Mouse (Mus musculus) kidney, postnatal 25 days (tissue): ENCODE measurements around the gene Dao.

Source experiments
- DNase-seq, 2 experiments: peaks; one replicate each; pipeline ENCODE4 v3.0.0; 2021; ENCODE audit warnings: mixed read lengths in 2 of 2

Gene Dao

DNA sequence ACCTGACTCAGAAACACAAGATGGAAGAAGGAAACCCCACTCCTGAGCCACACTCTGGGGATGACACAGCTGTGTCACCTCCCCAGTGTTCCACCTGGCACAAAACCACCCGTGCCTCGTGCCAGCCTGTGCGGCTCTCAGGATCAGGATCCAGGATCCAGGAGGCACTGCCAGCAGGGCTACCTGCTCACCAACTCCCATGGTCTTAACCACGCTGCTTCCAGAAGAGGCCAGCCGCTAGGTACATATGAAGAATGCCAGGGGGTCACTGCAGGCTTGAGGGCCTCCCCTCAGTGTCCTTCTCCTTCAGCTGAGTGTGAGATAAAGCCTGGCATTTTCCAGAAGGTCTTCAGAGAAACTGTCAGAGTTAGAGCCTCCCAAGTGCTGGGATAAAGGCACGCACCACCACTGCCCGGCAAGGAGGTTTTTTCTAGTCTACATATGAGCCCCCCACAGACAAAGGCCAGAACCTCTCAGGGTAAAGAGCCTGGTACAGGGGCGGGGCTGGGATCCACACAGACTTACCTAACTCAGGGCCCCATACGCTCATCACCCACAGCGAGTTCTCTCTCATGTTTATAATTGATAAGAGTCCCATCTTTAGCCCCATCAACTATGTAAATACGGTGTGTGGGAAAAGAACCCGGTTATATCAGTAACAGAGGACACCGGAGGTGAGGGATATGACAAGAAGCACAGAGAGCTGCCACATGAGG is 19.3 kb upstream of the Dao start:
- DNase-seq, result no peak

DNA sequence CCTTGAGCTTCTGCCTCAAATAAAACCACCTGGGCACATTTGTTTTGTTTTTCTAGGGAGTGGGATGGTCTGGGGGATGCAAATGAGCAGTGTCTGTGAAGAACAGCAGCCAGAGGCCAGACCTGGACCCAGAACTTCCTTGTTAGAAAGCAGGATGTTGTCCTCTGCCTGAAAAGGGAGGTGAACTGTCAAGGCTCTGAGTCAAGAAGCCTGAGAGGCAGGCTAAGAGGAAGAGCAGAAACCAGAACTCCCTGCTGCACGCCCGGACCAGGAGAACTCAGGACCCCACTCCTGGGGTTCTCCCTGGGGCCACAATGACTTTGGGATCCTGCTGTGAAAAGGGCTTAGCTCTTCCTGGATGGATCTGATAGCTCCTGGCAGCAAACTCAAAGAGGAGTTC is 17.8 kb upstream of the Dao start:
- DNase-seq, result no peak

DNA sequence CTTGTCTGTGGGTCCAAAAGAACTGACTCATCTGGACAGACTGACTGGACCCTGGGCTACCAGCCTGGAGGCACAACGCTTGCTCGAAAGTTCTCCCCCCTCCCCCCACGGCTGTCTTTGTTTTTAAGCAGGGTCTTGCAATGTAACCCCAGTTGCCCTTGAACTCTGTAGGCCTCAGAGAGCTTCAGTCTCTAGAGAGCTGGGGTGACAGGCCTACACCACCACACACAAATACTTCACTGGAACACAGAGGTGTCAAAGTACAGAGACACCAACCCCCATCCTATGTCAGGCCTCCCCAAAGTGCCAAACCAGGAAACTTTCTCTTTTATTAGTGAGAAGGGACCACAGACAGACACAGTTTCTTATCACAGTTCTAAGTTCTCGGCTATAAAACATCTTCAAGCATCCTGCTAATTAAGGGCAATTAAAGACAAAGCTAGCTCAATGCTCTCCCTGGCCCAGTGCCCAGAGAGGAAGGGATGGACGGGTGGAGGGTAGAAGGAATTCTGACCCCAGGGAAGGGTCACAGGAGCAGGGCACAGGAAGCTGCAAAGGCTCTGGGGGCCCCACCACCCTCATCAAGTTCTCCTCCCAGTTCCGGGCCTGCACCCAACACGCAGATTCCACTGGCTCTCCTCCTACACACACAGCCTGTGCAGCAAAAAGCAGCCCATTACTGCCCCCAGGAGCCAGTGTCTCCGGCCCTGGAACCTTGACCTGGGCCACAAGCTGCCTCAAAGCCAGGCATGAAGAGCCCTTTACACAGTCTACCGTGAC is 17.1 kb upstream of the Dao start:
- DNase-seq, result peak; percentile 89 to 93

DNA sequence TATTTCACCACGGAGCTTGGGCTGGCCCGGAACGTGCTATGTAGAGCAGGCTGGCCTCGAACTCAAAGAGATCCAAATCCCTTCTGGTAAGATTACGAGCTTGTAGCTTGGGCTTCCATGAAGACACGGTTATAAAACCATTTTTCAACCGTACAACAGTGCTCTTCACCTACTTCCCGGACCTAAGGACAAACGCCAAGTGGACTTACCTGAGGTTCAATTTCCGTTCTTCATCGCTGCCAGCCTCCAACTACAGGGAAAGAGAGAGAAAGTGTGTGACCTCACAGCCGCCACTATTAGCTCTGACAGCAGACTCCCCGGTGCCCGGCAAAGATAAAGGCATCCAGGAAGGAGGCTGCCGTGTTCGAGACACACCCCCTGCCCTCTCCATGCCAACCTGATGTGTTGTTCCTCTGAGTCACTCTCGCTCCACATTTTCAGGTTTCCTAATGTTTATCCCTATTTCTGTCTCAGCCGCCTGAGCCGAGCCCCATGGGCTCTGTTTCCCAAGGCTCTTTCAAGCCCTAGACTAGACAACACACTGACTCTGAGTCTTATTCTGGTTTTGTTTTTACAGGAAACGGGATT is 14.0 kb upstream of the Dao start:
- no peak for DNase-seq

DNA sequence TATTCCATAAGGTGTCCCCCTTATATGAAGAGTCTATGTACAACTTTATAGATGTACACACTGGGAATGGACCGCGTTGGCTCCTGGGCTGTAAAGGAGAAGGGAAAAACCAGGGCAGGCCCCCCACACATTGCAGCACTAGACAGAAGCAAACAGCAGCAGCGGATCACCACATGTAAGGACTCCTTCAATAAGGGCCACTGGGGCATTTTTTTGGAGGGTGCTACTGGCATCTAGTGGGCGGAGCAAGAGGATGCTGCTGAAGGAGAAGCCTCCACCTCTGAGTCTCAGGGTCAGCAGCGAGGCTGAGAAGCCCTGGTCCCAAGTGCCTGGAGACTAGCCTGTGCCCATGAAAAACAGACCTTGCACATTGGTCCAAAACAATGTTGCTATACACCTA is 12.9 kb upstream of the Dao start:
- DNase-seq, result no peak

DNA sequence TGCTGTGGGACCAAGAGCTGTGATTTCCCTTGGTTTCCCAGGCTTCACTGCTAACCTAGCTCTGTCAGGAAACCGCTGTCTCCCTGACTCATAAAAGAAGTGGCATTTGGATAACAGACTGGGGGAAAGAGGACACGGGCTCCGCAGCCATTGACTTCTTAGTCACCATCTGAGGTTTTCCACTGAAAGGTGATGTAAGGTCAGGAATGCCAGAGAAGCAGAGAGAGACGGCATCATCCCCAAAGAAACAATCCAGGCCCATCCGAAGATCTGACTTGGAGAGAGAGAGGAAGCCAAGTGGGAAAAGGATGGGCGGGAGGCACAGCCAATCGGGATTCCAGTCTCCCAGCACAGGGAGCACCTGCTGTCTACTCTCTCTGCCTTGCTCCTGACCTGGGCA is 12.4 kb upstream of the Dao start:
- DNase-seq, result no peak

DNA sequence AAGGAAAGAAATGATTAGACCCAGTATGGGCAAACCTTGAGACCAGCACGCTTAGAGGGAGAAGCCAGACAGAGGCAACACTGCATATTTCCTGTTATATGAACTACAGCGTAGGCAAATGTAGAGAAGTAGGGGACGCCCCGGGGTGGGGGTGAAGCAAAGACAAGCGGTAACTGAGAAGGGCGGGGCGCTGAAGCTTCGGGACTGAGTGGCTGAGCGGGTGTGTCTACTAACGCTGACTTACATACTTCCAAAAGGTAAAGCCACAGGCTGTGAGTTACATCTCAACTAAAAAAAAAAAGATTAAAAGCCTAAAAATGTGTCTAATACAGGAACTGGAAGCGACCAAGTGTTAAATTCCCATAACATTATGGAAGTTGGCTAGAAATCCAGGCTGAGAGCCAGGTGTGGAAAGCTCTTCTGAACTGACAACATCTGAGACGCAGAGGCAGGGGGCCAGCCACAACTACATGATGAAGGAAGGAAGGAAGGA is 11.1 kb upstream of the Dao start:
- DNase-seq, result peak; percentile 57 to 65

DNA sequence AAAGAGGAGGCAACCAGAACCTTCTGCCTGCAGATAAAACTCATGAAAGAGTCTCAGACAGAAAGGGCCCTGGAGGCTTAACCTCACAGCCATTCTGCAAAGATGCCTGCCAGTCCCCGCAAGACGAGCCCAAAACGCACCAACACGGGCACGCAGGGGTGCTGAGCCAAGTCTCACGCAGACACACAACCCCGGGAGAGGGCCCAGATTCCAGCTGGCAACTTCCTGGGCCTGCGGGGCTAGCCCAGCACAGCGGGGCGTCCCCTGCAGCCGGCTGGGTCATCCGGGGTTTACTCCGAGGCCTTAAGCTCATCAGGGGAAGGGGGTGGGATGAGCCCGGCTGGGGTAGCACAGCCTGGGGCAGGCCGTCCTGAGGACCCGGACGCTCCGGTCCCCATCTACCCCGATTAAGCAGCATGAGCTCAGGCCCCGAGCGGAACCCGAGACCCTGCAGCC is 10.4 kb upstream of the Dao start:
- DNase-seq, result peak in 1 of 2 experiments; percentile 73

DNA sequence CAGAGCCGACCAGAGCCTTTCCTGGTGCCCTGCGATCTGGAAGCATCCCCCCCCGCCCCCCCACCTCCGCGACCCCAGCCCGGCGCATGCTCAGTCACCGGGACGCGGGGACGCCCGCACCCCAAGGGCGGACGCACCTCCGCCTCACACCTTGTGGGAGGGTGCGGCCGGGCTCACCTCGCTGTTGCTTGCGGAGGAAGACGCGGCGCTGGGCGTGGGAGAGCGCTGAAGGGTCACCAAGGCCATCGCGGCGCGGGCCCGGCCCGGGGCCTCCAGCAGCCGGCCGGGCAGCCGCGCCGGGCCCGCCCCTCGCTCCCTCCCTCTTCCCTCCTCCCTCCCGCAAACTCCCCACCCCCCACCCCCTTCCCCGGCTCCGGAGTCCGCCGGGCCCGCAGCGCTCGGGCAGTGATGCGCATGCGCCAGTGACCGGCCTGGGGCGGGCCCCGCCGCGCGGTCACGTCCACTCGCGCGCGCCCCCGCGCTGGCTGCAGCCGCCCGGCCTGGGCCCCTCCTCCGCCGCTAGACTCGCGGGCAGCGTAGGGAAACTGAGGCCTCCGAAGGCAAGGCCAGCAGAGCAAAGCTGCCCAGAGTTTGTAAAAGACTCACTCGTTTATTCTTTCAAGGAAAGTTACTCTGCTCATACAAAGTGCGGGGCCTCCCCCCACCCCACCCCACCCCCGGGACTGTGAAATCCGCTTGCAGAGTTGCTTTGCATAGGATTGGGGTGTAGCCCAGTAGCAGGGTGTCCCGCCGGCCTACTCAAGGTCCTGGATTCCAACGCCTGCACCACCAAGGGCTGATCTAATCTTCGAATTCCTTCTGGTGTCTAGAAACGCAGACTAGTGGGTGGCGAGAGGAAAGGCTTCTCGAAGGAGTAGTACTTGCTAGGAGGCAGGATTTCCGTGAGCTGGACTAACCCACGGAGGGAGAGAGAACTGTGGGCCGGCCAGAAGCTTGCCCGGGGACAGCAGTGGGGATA is 9.7 kb upstream of the Dao start, which contains the start of gene Ssh1:
TSS of gene Ssh1 (minus strand) at position 408 of the 979 bp plus-strand sequence.
- DNase-seq, result peak; percentile 90 to 95

DNA sequence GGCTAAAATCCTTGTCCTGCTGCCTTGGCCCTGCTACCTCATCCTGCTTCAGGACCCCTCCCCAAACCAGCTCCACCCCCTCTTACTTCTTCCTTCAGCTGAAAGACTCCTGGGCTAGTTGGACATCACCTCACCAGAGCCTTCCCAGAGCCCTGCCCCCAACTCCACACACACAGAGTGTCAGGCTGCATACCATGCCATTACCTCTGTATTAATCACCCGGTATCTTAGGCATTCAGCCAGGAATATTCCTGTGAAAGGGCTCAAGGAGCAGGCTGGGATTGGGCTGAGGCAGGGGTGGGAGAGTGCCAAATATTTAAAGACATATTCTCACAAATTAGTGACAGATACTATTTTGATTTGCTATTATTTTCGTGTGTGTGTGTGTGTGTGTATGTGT is 7.0 kb upstream of the Dao start:
- DNase-seq, result peak; percentile 37 to 63

DNA sequence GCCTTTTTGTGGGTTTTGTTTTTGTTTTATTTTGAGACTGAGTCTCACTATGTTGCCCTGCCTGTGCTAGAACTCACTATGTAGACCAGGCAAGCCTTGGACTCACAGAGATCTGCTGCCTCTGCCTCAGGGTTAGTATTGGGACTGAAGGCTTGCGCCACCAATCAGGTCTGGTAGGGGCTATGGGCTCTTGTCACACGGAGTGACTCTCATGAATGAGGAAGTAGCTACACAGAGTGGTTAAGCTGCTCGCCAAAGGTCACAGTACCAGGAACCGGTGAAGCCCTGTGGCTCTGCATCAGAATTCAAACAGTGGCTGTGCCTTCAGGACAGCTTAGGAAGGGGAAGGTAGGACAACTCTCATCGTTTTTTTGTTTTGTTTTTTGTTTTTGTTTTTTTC is 4.1 kb upstream of the Dao start:
- peak; percentile 45 to 72 for DNase-seq

DNA sequence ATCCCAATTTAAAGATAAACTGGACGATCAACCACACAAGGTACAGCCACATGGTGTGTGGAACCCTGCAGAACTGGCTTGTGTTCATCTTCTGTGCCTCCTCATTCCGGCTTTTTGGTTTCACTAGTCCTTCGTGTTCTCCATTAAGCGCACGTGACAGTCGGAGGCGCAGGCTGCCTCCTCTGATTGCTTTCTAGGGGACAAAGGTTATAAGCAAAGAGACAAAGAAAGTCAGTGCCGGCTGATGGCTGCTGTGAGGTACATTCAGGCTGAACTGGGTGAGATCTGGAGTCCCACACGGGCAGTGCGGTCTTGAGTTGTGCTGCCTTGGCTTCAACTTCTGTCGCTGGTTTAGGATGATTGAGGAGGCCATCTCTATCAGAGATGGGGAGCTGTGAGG is 1.1 kb downstream of the Dao start:
- peak; percentile 71 to 83 for DNase-seq

DNA sequence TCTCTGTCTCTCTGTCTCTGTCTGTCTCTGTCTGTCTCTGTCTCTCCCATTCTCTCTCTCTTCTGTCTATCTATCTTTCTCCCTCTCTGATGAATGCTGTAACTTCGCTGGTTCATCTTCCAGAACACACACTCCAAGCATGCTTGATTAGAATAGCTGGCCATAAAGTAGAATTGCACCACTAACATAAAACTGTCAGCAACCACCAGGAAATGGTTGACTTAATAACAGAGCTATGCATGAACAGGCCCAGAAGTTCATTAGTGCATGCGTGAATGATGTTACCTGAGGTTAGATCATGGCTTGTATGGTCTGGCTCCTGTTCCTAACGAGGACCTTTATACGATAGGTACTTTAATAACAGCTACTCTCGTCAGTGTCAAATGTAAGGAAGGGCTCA is 1.6 kb downstream of the Dao start:
- no peak for DNase-seq

DNA sequence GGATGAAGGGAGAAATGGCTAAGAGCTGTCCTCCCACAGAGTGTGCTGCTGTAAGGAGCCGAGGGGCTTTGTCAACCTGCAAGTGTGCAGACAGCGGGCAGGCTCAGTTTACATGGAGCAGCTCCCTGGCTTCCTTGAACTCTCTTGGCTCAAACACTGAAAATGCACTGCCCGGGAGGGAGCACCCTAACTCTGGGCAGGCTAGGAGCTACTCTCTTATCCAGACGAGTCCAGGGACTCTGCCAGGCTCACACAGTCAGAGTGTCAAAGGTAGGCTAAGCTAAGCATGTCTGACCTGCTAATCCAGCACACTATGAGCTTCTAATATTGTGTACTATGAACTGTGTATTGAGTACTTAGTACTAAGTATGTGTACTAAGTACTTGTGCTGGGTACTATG is 3.5 kb downstream of the Dao start:
- peak in 1 of 2 experiments; percentile 50 for DNase-seq

DNA sequence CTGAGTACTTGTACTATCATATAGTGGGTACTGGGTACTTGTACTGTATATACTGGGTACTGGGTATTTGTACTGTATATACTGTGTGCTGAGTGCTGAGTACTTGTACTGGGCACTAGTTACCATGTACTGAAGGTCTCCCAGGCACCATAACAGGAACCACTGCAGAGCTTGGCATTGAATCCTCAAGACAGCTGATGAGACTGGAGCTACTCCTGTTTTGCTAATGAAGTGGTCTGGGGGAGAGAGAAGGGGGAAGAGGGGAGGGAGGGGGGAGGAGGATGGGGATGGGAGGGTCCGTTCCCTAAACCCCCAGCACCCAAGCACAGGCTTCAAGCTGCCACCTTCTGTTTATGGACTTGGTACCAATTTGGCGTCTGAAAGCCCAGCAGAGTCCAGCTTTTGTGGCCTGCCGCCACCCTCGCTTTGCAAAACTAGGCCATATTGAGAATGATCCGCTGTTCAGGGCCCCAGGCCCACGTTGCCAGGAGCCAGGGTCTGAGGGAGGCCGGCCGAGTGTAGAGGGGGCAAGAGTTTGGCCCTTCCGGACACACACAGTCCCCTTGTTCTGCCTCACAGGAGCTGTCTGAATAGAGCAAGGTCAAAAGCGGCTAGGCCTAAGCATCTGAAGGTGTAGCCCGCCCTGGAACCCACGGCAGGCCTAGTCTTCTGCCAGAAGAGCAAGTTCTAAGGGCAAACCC is 4.4 kb downstream of the Dao start:
- peak in 1 of 2 experiments; percentile 52 for DNase-seq

DNA sequence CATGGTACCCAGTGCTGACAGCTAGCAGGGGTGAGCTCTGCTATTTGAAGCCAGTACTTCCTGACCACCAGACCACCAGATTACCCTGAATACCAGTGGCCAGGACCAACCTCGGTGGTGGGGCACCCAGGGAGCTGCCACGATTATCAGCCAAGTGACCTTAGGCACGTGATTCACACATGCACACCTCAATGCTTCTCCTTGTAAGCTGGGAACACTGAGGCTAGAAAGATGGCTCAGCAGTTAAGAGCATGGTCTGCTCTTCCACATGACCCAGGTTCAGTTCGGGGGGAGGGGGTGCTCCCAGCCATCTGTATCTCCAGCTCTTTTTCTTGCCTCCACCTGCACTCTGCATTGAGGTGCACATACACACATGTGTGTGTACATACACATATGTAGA is 5.5 kb downstream of the Dao start:
- peak; percentile 73 to 85 for DNase-seq

DNA sequence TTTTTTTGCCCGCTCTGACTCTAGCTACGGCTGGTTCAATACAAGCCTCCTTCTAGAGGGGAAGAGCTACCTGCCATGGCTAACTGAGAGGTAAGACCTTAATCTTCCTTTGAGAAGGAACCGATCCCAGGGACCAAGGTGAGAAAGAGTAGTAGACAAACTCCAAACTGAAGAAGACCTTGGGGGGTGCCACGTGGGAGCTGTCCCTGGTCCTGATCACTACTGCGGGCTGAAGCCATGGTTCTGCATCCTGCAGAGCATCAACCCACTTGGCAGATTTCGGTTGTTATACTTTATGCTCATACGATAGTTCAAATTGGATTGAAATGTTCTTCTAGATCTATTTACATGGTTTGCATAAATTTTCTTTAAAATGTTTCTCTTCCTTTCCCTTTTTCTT is 11.6 kb downstream of the Dao start:
- peak in 1 of 2 experiments; percentile 28 for DNase-seq

DNA sequence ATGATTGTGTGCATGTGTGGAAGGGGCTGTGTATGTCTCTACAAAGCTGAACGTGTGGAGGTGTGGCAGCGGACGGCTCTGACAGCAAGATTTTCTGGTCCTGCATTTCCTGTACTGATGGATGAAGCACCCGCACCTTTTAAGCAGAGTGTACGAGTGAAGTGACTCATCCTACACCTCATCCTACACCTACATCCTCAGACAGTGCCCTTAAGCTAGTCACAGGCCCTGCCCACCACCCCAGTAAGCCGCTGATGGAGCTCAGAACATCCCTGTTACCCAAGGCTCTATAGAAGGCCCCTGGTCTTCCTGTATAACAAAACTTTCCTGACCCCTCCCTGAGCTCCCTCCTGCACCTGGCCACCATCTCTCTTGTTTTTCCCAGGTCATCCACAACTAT is 20.9 kb downstream of the Dao start:
- peak in 1 of 2 experiments; percentile 17 for DNase-seq

DNA sequence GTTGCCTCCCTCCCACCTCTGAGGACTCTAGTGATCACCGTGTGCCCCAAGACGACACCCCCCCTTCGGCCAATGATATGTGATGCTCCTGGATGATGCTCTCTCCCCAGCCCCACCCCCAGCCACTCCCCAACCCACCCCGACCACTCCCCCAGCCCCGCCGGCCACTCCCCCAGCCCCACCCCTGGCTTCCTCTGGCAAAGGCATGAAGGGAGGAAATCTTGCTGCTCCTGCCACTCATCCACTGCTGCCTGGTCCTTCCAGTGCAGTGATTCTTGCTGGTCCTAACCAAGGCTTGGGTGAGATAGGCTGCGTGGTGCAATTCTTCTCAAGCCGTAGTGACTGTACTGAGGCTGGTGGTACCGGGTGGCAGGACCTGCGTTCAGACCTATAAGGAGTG is 21.4 kb downstream of the Dao start:
- DNase-seq, result peak in 1 of 2 experiments; percentile 43

DNA sequence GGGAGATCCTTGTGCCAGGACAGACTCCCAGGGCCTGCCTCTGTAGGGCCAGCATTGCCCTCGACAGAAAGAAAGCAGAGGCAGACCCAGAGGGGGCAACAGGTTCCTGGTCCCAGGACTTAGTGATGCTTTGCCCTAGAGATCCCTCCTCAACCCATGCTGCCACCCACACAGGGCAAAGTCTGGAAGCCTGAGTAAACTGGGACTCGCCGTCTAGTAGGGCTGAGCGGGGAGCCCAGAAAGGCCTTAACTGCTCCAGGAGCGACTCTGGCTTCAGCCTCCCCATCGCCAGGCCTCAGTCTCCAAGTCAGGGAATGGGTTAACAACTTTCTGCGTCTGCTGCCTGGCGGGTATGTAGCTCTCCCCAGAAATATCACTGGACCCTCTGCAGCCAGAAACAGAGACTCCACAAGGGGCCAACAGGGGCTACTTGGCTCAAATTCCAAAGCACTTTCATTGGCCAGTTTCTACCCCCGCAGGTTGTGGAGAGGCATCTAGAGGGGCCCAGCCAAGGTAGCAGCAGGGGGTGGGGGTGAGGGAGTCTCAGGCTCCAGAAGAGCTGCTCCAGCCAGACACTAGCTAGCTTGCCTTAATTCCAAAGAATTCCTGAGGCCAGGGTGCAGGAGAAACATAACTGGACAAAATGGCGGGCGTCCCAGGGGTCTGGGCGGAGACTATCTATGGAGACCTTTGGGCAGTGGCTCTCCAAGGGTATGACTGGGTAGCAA is 23.9 kb downstream of the Dao start:
- DNase-seq, result peak in 1 of 2 experiments; percentile 57

DNA sequence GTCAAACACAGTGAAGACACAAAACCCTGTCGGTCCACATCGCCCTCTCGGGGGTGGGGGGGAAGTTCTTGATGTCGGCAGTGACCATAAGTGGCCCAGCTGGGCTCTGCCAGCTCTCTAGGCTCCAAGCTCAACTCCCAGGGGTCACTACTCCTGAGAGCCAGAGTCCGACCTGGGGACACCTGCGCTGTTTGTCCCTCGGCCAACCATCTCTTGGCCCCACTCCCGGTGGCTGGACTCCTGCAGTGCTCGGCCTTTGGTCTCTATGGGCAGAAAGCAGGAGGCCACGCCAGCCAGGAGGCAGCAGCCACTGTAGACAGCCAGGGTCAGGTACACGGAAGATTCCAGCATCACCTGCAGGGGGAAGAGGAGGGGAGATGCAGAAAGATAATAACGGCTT is 24.6 kb downstream of the Dao start:
- DNase-seq, result peak; percentile 89 to 95
